Mouse (Mus musculus) T-helper 1 cell (primary cell): Measurements from ENCODE around the gene Brca2.

Source experiments
- in situ Hi-C: fragments of 300-600 bp; cut with MboI, MseI; formaldehyde crosslinking; loops from one replicate; pipeline ENCODE4 v1.15.1; 2025; ENCODE audit warnings: high pct_unique_total_duplicates

Brca2 gene

GRCm38 (mm10) chr5:150598202-150599119 lies 76.0 kb downstream of the Brca2 start:
- in situ Hi-C loops: no loop called here

- in situ Hi-C loops: loop anchor here (5.0 kb wide), 1 partner anchor 53 kb away; no protein-coding TSS in a partner anchor
Observed at GRCm38 (mm10) chr5:150599301-150600294, 77.2 kb downstream of the Brca2 start.

- in situ Hi-C loops: loop anchor here (5.0 kb wide), 1 partner anchor 52 kb away; no protein-coding TSS in a partner anchor
Observed at GRCm38 (mm10) chr5:150600554-150601440, 78.4 kb downstream of the Brca2 start.

GRCm38 (mm10) chr5:150601441-150602230 lies 79.2 kb downstream of the Brca2 start:
- in situ Hi-C loops: loop anchor here (5.0 kb wide), 1 partner anchor 51 kb away; no protein-coding TSS in a partner anchor

GRCm38 (mm10) chr5:150606131-150606530 lies 83.7 kb downstream of the Brca2 start:
- in situ Hi-C loops: no loop called here

GRCm38 (mm10) chr5:150607631-150608030 lies 85.2 kb downstream of the Brca2 start:
- in situ Hi-C loops: no loop called here

GRCm38 (mm10) chr5:150611136-150611535 lies 88.7 kb downstream of the Brca2 start:
- in situ Hi-C loops: no loop called here

- in situ Hi-C loops: no loop called here
Observed at GRCm38 (mm10) chr5:150611697-150612096, 89.3 kb downstream of the Brca2 start.

- in situ Hi-C loops: no loop called here
Observed at GRCm38 (mm10) chr5:150614054-150614453, 91.6 kb downstream of the Brca2 start.

- in situ Hi-C loops: no loop called here
Observed at GRCm38 (mm10) chr5:150616216-150616615, 93.8 kb downstream of the Brca2 start.

GRCm38 (mm10) chr5:150616731-150617130 lies 94.3 kb downstream of the Brca2 start:
- in situ Hi-C loops: no loop called here

- in situ Hi-C loops: no loop called here
Observed at GRCm38 (mm10) chr5:150618599-150619355, 96.3 kb downstream of the Brca2 start.
